Mouse (Mus musculus): ENCODE measurements at regions not wholly inside any gene's neighbourhood (a gene's known extent, or its start where the extent isn't known, plus 50 kb on each side); places are given as distances from the start of the nearest gene placed in this dataset.

DNA sequence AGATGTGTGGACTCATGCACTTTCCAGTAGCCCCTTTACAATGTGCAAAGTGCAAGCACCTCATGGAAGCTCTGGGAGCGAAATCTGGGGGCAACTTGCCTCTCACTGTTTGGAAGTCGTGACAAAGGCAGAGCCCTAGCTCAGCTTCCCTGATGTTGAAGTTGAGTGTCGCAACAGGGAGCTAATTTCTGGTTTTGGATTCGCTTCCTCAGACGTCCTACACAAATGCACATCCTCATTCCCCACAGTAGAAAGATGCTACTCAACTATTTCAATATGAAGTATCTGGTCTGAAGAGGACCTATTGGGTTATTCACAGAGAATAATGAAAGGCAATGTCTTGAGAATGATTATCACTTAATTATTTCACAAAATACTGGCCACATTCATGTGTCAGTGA, 331.3 kb downstream of the Adgrl2 start:
- DNase-seq (ENCODE audit: low spot score in 2 of 2) = no peak

DNA sequence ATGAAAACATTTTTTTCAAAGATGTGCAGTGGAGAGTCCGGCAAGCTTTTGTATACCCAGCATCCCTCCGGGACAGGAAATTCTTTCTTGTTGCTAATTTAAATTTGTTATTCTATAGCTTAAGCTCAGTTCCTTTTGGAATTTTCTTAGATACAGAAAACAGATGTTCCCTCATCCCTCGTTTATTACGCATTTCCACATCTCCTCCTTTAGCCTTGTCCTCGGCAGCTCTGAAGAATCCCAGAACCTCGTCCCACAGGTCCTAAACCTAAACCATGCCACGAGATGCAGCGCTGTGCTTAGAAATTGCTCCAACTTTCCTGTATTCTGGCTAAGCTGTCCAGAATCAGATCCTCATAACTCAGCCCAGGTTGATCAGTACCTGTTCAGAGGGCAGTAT, 332.0 kb downstream of the Adgrl2 start:
- DNase-seq (ENCODE audit: low spot score in 2 of 2) = no peak

DNA sequence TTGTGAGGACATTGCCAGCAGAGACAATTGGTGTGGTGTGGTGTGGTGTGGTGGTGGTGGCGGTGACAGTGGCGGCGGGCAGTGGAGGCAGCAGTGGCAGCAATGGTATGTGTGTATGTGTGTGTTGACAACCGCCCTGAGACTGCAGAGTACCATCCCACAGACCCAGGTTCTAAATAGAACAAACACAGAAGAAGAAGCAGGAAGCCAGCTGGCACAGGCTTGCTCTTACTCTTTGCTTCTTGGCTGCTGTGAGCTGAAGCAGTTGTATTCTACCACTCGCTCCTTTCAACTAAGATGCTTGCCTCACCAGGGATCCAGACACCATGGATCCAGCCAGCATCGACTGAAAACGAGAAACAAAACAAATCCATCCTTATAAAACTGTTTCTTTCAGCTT, 334.2 kb downstream of the Adgrl2 start:
- peak; percentile 52 to 63 for DNase-seq (ENCODE audit: low spot score in 2 of 2)

DNA sequence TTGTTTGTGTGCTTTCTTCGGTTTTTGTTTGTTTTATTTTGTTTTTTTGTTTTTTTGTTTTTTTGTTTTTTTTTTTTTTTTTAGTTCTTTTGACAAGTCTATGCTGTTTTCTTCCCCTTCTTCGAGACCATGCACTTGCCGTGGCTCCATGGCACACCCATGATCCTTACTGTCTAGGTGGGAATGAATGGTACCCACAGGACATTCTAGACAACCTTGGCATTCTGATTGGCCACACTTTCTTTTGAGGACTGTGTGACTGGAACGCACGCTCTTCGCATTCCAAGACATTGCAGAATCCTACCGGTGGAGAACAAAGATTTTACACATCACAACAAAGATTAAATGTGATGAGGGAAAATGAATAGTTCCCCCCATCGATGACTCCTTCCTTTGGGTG, 340.1 kb downstream of the Adgrl2 start:
- no peak for DNase-seq (ENCODE audit: low spot score in 2 of 2)

DNA sequence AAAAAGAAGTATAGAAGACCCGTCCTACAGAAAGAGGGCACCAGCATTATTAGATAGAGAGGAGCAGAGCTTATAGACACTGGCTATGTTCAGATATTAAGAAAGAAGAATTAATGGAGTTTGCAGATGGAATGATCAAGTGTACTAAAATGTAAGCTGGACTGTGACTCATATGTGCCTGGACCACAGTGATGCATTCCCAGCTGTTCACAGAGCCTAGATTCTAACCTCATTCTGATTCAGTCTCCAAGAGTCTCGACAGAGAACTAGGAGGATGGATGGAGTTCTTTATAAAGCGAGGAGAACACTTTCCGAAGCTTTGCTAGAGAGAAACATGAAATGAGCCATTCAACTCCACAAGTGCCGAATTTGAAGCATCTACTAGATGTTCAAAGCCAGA, 345.4 kb downstream of the Adgrl2 start:
- DNase-seq (ENCODE audit: low spot score in 2 of 2) = no peak

DNA sequence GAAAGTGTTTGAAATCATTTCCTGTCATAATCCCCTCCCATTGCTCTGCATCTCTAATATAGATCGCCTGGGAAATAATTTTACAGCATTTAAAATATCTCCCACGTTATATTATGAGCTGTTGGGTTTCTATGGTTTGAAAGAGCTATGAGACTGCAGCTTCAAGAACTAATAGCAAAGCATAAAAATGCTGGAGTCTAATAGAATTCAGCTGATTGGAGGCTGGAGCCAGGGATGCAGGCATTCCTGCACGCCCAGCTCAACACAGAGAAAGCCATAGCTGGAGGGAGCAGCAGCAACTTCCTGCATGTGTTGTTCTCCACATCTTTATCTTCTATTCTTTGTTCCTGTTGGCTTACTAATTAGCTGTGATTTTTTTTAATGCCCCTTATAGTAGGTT, 348.8 kb downstream of the Adgrl2 start:
- DNase-seq (ENCODE audit: low spot score in 2 of 2) = peak in 1 of 2 experiments; percentile 32

DNA sequence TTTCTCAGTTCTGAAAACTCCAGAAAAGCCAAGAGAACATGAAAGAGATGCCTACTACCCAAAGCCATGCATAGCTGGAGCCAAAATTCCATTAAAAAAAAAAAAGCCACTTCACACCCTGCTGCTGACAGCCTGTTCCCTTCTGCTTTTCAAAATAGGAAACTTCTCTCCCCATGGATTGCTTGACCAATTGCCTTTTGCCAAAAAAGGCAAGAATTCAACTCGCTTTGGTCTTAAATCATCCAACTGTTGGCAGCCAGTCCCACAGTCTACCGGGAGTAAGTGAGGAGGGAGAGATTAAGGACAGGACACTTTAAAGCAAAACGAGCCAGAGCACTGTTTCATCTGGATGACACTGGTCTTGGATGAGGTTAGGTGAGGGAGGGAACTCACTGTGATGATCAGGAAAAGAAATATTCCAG, 349.7 kb downstream of the Adgrl2 start:
- no peak for DNase-seq (ENCODE audit: low spot score in 2 of 2)

DNA sequence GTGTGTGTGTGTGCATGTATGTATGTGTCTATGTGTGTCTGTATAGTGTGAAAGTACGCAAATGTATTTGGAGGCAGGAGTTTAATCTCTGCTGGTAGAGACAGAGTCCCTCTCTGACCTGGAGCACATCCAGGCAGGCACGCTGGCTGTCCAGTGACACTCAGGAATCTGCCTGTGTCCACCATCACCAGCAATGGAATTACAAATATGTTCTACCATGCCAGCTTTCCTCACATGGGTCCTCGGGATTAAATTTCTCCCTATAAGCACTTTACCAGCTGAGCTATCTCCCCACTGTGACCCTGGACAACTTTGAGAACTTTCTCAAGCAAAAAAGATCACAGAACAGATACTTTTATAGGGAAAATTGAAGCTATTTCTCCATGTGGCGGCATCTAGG, 355.3 kb downstream of the Adgrl2 start:
- DNase-seq (ENCODE audit: low spot score in 2 of 2) = no peak

DNA sequence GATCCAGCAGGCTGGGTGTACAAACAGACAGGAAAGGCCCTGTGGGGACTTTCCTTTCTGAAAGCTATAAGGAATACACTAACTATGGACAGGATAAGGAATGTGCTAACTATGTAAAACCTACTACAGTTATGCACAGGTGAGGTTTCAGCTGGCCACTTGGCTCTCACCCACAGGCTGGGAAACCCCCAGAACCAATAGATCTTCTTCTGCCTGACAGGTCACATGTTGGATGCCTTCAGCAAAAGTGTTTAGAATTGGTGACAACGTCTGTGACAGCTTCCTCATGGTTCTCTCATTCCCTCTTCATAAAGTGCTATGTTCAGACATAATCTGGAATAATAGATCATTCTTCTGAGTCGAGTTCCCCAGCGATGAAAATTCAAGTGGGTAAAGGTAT, 356.0 kb downstream of the Adgrl2 start:
- no peak for DNase-seq (ENCODE audit: low spot score in 2 of 2)

DNA sequence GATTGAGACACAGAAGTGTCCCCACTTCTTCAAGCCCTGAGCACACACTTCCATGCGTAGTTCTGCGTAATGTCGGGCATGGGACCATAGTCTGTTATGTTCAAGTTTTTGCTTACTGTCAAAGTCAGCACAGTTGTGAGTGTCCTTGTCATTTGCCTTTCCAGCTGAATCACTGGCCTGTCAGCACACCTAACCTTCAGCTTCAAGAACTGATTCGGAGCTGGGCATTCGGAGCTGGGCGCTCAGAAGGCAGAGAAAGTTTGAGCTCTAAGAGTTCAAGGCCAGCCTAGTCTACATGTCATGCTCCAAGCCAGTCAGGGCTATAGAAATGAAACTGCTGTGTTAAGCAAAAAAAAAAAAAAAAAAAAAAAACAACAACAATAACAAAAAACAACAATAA, 357.1 kb downstream of the Adgrl2 start:
- no peak for DNase-seq (ENCODE audit: low spot score in 2 of 2)

DNA sequence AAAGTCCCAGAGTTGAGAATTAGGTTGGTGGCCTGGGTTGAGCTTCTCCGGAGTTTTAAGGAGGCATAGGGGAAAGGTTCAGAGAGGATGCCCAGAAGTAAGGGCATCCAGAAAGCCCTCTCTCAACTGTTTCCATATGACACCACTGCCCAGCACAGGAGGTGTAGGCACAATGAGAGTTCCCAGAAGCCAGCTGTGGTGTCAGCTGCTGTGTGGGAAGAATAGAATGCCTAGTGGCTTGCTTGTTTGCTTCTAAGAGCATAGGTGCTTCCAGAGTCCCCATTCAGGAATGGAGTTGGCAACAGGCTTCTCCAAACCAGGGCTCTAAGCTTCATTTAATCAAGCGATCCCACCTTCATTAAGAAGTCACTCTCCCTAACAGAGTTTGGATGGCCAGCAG, 357.9 kb downstream of the Adgrl2 start:
- no peak for DNase-seq (ENCODE audit: low spot score in 2 of 2)

DNA sequence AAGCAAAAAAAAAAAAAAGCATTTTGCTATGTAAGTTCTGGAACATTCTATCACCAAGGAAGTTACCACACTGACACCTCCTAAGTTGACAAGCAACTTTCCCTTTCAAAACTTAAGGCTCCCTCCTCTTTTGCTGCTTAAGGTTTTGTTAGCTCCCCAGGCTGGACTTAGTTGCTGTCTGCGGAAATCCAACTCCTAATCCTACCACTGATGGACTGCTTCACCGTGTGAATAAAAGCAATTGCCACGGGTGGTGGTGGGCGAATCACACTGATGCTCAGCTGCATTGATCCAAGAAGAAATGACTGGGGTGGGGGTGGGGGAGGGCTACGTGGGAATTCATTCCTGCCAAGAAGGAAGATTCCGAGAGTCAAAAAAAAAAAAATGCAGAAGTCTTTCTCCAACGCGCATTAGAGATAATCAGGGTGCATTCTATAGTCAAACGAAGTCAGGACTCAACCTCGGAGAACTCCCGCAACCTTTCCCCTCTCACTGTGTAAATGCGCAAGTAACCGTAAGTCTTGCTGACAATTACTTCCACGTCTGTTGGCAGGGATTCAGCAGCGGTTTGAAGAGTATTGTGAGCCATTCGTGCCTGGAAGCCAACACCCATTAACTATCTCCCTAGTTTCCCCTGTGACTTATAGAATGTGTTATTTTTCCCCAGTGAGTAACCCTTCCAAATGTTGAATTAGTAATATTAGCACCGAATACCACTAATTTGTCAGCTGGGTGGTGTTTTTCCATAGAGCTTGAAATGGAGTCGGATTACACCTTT, 358.8 kb downstream of the Adgrl2 start:
- no peak for DNase-seq (ENCODE audit: low spot score in 2 of 2)

DNA sequence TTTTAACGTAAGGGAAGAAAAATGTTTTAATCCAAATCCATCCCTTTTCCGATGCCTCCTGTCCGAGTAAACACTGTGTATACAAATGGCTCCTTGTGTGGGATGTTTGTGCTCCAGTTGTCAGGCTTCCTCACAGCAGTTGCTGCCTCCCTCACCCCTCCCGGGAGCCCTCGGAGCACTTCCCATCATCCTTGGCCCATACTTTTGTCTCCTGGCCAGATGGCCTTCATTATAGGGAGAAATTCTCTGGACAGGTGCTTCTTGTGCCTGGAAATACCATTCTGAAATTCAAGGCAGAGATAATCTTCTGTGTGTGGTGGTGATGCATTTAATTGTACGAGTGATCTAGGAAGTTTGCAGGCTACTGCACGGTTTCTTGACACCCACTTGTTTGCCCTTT, 359.5 kb downstream of the Adgrl2 start:
- DNase-seq (ENCODE audit: low spot score in 2 of 2) = no peak

DNA sequence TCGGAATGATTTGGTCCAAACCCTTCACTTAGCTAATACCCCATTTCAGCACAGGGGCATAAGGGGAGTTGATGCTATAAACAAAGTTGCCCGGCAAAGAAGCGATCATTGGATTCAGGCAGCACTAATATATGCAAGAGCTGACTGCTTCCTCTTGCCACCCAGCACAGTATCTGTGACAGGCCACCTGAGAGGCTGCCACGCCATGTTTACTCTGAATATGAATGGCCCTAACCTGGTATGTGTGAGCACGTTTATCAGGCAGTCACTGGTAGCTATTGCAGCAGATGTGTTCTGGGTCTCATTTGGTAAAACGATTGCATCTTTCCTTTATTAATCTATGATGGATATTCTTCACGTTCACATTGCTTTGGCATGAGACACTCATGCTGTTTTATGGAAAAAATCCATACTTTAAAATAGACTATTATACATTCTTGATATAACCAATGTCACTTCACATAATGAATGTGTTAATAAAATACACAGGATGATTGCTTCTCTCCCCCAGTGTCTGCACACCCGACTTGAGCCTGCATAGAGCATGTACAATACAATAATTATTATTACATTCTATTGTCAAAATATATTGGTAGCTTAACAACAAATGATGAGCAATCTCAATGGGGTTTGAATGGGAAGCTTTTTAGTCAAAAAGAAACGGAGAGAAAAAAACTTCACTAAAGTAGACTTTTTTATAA, 375.2 kb downstream of the Adgrl2 start:
- DNase-seq (ENCODE audit: low spot score in 2 of 2) = no peak

DNA sequence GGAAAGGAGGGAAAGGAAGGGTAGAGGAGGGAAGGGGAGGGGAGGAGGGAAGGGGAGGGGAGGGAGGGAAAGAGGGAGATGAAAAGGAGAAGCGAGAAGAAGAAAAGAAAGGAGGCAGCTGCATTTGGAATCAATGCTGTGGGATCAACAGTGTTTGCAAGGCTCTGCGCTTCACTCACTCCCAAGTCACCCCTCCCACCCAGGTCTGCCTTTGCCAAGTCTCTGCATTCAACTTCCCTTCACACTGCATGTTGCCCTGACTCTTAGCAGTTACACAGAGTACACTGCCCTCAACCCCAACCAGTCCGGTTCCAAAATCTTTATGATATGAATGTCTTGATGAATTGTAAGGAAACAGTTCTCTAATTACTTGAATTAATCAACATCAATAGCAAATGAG, 376.9 kb downstream of the Adgrl2 start:
- no peak for DNase-seq (ENCODE audit: low spot score in 2 of 2)

DNA sequence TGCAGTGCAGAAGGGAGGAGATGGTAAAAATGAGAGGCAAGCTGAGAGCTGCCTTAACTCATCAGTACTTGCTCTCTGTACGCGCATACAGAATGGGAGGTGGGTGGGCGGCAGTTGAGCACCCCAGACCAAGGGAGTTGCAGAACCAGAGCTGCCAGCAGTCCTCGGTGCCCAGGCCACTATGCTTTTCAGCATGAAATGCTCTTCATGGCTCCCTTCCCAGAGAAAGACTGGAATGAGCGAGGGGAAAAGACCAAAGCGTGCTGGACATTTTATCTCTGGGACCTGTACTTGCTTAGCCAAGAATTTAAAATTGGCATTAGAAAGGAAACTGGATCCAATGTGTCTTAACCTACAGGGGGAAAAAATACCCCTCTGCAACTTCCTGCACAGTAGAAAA, 387.1 kb downstream of the Adgrl2 start:
- DNase-seq (ENCODE audit: low spot score in 2 of 2) = peak in 1 of 2 experiments; percentile 18

DNA sequence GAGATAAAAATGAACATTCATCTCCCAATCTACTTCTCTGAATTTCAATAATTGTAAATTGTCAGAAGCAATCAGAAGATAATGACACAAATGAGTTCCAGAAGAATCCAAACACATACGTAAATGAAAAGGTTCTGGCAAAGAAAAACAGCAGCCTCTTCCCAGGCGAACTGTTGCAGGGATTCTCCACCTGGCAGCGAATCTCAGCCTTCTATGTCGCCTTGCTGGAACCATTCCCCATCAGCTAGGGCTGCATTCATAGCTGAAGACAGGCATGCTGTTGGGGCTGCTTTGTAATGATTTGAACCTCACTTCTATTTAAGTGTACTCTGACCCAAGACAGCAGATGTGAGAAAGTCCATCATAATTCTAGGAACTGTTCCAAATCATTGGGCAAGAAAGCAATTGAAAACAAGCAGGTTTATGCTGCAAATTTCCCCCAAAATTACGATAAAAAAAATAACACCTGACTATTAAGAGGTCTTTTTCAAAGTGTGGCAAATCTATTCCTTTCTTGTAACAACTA, 387.6 kb downstream of the Adgrl2 start:
- DNase-seq (ENCODE audit: low spot score in 2 of 2) = peak in 1 of 2 experiments; percentile 20

DNA sequence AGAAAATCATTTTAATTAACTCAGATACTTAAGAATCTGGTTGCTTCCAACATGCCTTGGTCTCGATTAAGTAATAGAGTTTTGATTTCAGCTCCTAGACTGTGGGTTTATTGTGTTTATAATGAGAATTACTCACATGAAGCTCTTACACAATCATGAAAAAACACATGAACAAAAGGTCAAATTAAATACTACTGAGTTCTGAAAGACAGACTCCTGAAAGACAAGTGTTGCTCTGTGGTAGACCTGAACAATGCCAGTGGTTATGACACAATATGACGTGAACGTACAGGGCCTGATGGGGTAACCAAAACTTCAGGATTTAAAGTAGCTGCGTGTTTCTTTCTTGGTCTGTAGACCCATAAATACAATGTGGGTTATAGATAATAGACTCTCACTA, 394.8 kb downstream of the Adgrl2 start:
- no peak for DNase-seq (ENCODE audit: low spot score in 2 of 2)

DNA sequence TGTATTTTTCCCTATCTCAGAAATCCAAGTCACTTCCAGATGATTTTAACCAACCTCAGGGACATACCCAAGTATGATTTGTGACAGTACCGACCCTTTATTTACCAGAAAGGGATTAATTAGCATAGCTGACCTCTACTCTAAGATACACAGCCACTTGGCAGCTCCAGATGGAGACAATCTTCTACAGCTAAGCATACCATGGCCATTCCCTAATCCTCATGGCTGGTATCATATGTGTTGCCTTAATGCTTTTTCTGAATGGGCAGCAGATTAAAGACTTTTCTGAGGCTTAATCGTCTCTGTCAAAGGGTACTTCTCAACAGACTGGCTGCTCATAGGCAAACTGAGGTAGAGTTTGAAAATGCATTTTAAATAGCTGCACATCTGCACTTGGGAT, 400.8 kb downstream of the Adgrl2 start:
- DNase-seq (ENCODE audit: low spot score in 2 of 2) = no peak

DNA sequence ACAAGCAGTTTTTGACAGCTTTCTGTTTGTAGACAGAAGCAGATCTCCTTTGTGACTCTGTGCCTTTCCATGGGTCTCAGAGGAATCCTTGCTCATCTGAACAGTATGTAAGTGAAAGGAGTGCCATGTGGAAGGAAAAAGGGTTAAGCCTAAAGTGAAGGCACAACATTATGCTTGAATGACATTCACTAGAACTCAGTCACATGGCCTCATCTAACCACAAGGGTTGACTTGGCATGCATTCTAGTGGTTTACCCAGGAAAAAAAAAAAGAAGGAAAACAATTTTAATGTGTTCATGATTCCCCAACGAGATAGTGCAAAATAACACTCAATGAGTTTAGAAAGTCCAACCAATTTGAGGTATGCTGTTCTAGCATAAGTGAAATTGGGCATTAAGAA, 414.6 kb downstream of the Adgrl2 start:
- no peak for DNase-seq (ENCODE audit: low spot score in 2 of 2)

DNA sequence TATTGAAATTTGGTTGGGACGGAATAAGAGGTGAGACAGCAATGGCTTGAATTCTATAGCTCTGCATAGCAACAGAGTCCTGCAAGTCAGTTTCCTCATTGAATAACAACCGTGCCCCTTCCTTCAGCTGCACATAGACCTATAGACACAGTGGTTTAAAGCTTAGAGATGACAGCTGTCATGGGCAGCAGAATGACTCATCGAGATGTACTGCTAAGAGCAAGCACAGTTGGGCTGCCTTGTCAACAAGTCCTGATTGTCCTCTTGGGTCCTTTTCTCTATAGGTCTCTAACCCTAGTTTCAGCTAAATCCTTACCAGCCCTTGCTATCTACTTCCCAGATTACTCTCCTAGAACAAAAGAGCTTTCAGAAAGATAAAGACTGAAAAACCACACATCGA, 417.9 kb downstream of the Adgrl2 start:
- DNase-seq (ENCODE audit: low spot score in 2 of 2) = no peak

DNA sequence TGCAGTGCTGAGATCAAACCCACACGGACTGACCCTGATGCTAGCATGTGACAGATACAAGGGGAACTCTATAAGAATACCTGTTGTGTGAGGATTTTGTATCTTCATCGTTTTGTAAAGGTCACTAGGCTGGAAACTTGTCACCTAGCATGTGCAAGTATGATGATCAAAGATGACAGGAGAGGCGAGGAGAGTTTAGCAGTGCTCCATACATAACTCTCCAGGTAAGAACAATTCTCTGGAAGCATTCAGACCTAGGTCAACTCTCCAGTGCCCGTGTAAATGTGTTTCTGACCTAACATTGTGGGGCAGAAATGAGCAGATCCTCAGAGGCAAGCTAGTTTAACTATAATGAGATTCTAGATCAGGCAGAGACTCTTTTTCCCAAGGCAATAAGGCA, 425.6 kb downstream of the Adgrl2 start:
- no peak for DNase-seq (ENCODE audit: low spot score in 2 of 2)

DNA sequence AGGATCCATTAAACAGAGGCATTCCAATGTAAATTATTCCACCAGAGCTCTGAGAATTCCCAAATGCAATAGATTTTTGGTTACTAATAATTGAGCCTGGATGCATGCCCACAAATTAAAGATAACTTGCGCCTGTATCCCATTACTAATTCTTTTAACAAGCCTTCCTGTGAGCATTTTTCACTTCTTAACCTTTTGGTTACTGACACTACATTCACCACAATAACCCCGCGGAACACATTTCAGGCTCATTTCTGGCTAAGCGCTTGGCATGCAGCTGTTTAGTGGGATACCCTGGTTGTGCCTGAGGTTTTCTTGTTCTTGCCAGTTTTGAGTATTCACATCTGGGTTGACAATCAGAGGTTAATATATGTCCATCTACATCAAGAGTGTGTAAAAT, 429.1 kb downstream of the Adgrl2 start:
- no peak for DNase-seq (ENCODE audit: low spot score in 2 of 2)

All from right cerebral cortex, postnatal 10 days (tissue).